Mouse (Mus musculus): Measurements from ENCODE around the gene Phf7.
A peak's percentile ranks its signal among the peaks of the same experiment; 100 is the strongest.

The Phf7 gene

GRCm38 (mm10) chr14:31251084-31251604 is at the start of gene Phf7, which contains the start of gene Bap1:
Phf7 (minus strand) TSS chr14:31251317.
Bap1 (plus strand) TSS chr14:31251450.
- DNase-seq: peak; percentile 95 to 97

GRCm38 (mm10) chr14:31285728-31286127 is 34.6 kb upstream of the Phf7 start:
- DNase-seq: no peak

GRCm38 (mm10) chr14:31272164-31272563 is 21.0 kb upstream of the Phf7 start:
- DNase-seq: peak; percentile 67 to 76

- DNase-seq: no peak
These were observed 20.0 kb upstream of the Phf7 start for GRCm38 (mm10) chr14:31271121-31271520.

GRCm38 (mm10) chr14:31269456-31270100 is 18.5 kb upstream of the Phf7 start:
- DNase-seq: peak in 1 of 2 experiments; percentile 32

- no peak for DNase-seq
These were observed 17.3 kb upstream of the Phf7 start for GRCm38 (mm10) chr14:31268301-31269001.

GRCm38 (mm10) chr14:31267649-31268048 is 16.5 kb upstream of the Phf7 start:
- DNase-seq: no peak

GRCm38 (mm10) chr14:31260932-31261331 is 9.8 kb upstream of the Phf7 start:
- DNase-seq: no peak

- DNase-seq: no peak
These were observed 9.3 kb upstream of the Phf7 start for GRCm38 (mm10) chr14:31260374-31260773.

- no peak for DNase-seq
These were observed 7.4 kb upstream of the Phf7 start for GRCm38 (mm10) chr14:31258476-31259050.

GRCm38 (mm10) chr14:31252091-31252490 is 974 bp upstream of the Phf7 start:
- no peak for DNase-seq

- no peak for DNase-seq
These were observed 509 bp upstream of the Phf7 start for GRCm38 (mm10) chr14:31251626-31252025.

GRCm38 (mm10) chr14:31250222-31251083 is 664 bp downstream of the Phf7 start:
- no peak for DNase-seq

GRCm38 (mm10) chr14:31248396-31248795 is 2.7 kb downstream of the Phf7 start:
- no peak for DNase-seq

- no peak for DNase-seq
These were observed 5.2 kb downstream of the Phf7 start for GRCm38 (mm10) chr14:31245946-31246345.

GRCm38 (mm10) chr14:31244777-31245176 is 6.3 kb downstream of the Phf7 start:
- DNase-seq: no peak

- DNase-seq: no peak
These were observed 10.6 kb downstream of the Phf7 start for GRCm38 (mm10) chr14:31240528-31240927.

- no peak for DNase-seq
These were observed 13.8 kb downstream of the Phf7 start for GRCm38 (mm10) chr14:31237101-31237882.

GRCm38 (mm10) chr14:31233996-31234591 is 17.0 kb downstream of the Phf7 start:
- DNase-seq: peak; percentile 49 to 61

GRCm38 (mm10) chr14:31233070-31233995 is 17.8 kb downstream of the Phf7 start:
- no peak for DNase-seq

Data from thymus, postnatal 36 days (tissue).